Mouse (Mus musculus): ENCODE data around the gene Snrnp25. TPM values are rescaled to one million over a fixed set of nuclear protein-coding genes. Genes with fewer than 3 reads are reported as not detected.

Gene Snrnp25
- polyA plus RNA-seq, 1 experiment: not detected

DNA sequence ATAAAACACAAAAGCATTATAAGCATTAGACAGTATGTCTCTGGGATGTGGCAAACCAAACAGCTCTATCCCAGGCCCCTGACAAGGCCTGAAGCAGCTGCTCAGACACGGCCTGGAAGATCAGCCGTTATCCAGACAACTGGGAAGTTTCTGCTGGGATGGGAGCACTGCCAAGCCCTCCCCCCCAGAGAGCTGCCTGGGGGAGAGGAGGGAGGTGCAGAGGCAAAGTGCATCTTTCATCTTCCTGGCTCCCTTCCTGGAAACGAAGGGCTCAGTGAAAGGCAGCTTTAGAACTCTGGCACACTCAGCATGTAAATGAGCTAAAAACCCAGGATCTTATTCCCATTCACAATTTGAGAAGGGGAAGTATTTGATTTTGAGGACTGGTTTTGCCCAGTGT, 30.4 kb downstream of the Snrnp25 start:
- no peak overlapping the region for H3K4me3 ChIP-seq (ENCODE audit: insufficient read depth, low read depth, low read length)
- peaks cover 44% of the 10 kb centered on the region for H3K4me1 ChIP-seq (ENCODE audit: control insufficient read depth, insufficient read depth, low read length)
- TF ChIP-seq POLR2A (IDR thresholded peaks at IDR 0.05; ENCODE audit: insufficient read depth, low read depth, low read length) (no peak), CTCF (IDR thresholded peaks at IDR 0.05; ENCODE audit: insufficient read depth, low read depth, low read length) (no peak)
- WGBS: 12% methylated on average over 3 of the region's 3 CpGs
- H3K27ac ChIP-seq (ENCODE audit: insufficient read depth, low read depth, low read length): no peak overlapping the region; the same call in 1 of the 2 replicates

DNA sequence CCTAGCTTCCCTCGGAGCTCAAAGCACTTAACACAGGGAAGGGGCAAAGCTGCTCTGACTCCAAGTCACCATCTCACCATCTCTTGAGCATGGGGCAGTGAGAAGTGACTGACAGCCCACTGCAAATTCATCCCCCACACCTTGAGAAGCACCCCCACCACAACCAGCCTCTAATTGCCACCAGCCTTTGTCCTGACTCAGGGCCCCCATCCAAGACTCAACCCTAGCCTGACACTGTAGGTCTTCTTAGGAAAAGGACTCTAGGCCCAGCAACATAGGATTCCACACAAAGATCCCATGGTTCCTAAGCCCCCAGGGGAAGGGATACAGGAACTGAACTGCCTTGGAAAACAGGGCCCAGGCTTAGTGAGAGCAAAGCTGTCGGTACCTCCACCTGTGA, 30.9 kb downstream of the Snrnp25 start:
- peak overlapping the region; percentile 49 for H3K27ac ChIP-seq (ENCODE audit: insufficient read depth, low read depth, low read length)
- 35% methylated on average over 2 of the region's 2 CpGs for WGBS
- no peak for TF ChIP-seq CTCF (IDR thresholded peaks at IDR 0.05; ENCODE audit: insufficient read depth, low read depth, low read length)
- no peak overlapping the region for H3K4me3 ChIP-seq (ENCODE audit: insufficient read depth, low read depth, low read length)
- peaks cover 44% of the 10 kb centered on the region for H3K4me1 ChIP-seq (ENCODE audit: control insufficient read depth, insufficient read depth, low read length)

DNA sequence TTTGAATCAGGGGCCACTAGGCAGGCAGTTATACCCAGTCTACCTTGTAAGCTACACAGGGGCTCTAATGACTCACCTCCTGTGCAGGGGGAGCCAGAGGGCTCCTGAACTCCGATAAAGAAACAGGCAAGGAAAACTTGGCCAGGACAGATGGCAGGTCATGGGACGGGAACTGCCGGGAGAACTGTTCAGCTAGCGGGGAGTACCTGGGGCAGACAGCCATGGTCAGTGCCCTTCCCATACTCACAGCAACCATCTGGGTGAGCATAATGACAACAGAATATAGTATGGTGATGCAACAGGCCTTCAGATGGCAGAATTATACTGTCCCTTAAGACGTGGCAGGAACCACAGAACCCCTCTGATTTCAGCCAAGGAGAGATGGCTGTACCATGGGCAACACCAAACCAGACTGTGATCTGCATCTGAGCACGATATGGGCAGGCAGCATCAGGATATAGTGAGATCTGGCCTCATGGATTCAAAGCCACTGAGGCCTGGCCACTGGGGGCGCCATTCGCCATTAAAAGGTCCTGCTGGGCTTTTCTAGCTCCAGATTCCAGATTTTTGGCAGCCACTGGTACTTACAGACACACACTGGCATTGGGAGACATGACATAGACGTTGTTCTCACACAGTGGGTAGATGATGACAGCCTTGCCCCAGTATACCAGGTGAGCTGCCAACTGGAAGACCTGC, 31.6 kb downstream of the Snrnp25 start:
- Histone ChIP-seq H3K27ac (ENCODE audit: insufficient read depth, low read depth, low read length) (0 out of 2 replicates have a peak overlapping the region, but pooled peaks have one; percentile 49), H3K4me1 (ENCODE audit: control insufficient read depth, insufficient read depth, low read length) (peaks cover 40% of the 10 kb centered on the region), H3K4me3 (ENCODE audit: insufficient read depth, low read depth, low read length) (no peak overlapping the region)
- TF ChIP-seq CTCF (IDR thresholded peaks at IDR 0.05; ENCODE audit: insufficient read depth, low read depth, low read length) (peak; percentile 49; the same call in 1 of the 2 replicates), POLR2A (IDR thresholded peaks at IDR 0.05; ENCODE audit: insufficient read depth, low read depth, low read length) (no peak)
- WGBS: 47% methylated on average over 9 of the region's 9 CpGs

DNA sequence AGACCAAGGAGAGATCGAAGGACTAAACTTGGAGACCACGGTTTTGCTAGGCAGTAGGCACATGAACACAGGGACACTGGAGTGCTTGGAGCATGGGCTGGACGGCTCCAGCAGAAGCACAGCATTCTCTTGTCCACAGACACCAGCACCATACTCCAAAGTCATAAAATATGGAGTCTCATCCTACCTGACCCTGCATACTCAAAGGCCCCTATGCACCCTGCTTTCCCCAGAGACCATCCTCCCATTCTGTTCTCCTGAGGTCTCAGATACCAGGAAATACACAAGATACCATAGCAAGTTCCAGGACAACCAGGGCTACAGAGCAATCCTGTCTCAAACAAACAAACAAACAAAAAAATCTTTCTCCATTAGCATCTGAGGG, 32.2 kb downstream of the Snrnp25 start:
- TF ChIP-seq POLR2A (IDR thresholded peaks at IDR 0.05; ENCODE audit: insufficient read depth, low read depth, low read length): no peak
- TF ChIP-seq CTCF (IDR thresholded peaks at IDR 0.05; ENCODE audit: insufficient read depth, low read depth, low read length): no peak
- 84% methylated on average over 3 of the region's 3 CpGs for WGBS
- H3K4me1 ChIP-seq (ENCODE audit: control insufficient read depth, insufficient read depth, low read length): peaks cover 40% of the 10 kb centered on the region
- 0 out of 2 replicates have a peak overlapping the region, but pooled peaks have one; percentile 9 for H3K27ac ChIP-seq (ENCODE audit: insufficient read depth, low read depth, low read length)
- no peak overlapping the region for H3K4me3 ChIP-seq (ENCODE audit: insufficient read depth, low read depth, low read length)

DNA sequence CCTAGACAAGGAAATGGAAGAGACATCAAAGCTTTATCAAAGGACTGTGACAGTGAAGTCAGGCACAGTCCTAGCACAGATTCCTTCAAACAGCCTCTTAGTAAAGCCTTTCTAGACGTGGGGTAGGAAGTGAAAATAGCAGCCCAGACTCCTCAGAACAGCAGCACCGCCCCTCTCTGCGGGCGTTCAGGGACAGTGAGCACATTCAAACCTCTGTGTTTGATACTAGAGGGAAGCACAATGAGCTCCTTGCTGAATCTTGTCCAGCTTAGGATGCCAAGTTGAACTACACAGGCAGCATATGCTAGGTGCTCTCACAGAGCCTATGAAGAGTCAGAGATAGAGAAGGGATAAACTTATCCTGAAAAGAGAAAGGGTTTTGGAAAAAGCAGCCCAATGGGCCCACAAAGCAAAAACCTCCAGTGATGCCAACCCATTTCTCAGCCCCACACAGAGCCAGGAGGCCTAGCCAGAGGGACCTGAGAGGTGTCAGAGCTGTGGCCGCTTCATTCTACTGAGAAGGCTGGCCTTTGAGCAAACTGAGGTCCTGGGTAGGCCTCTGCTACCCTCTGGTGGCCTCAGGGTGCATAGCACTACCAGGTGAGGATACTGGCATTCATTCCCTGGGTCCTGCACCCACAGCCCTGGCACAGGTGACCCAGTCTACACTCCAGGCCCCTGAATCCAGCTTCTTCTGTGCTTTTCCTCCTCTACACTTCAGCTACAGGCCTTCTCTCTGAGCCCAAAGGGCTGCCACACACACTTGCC, 33.1 kb downstream of the Snrnp25 start:
- WGBS: 13% methylated on average over 5 of the region's 5 CpGs
- TF ChIP-seq CTCF (IDR thresholded peaks at IDR 0.05; ENCODE audit: insufficient read depth, low read depth, low read length): peak; percentile 73; the same call in 1 of the 2 replicates
- no peak for TF ChIP-seq POLR2A (IDR thresholded peaks at IDR 0.05; ENCODE audit: insufficient read depth, low read depth, low read length)
- Histone ChIP-seq H3K27ac (ENCODE audit: insufficient read depth, low read depth, low read length) (0 out of 2 replicates have a peak overlapping the region, but pooled peaks have one; percentile 9), H3K4me1 (ENCODE audit: control insufficient read depth, insufficient read depth, low read length) (peaks cover 43% of the 10 kb centered on the region), H3K4me3 (ENCODE audit: insufficient read depth, low read depth, low read length) (no peak overlapping the region)

DNA sequence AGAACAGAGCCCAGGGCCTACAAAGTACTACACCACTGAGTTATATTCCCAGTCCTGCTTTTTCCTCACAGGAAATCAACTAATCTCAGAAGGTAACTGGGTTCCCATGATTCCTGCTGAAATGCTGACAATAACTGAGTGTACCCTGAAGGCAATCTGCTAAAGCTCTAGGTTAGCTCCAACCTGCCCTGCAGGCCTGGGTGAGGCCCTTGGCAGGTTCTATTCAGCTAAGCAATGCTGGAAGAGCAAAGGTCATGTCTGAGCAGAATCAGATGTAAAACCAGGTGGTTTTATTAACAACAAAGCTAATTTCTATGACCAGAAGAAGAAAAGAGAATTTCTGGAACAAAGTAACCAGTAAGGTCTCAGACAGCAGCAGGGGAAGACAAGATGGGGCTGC, 36.2 kb downstream of the Snrnp25 start:
- Histone ChIP-seq H3K27ac (ENCODE audit: insufficient read depth, low read depth, low read length) (no peak overlapping the region), H3K4me1 (ENCODE audit: control insufficient read depth, insufficient read depth, low read length) (peaks cover 30% of the 10 kb centered on the region), H3K4me3 (ENCODE audit: insufficient read depth, low read depth, low read length) (no peak overlapping the region)
- TF ChIP-seq CTCF (IDR thresholded peaks at IDR 0.05; ENCODE audit: insufficient read depth, low read depth, low read length) (no peak), POLR2A (IDR thresholded peaks at IDR 0.05; ENCODE audit: insufficient read depth, low read depth, low read length) (no peak)

DNA sequence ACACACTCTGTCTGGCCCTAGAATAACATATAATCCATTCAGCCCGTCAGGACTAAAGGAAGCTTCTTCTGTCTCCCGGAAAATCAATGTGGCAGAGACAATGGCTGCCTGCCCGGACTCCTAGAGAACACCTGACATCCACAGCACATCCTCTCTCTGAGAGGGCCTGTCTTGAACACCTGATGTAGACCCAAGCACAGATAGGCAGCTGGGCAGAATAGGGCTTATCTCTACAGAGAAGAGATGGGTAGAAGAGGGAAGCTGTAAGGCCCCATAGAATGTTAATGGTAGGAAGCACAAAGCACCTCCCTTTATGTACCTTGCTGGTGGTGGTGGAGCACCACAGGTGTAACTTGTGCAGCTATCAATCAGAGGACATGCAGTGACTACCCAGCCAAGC, 37.0 kb downstream of the Snrnp25 start:
- H3K27ac ChIP-seq (ENCODE audit: insufficient read depth, low read depth, low read length): no peak overlapping the region
- TF ChIP-seq CTCF (IDR thresholded peaks at IDR 0.05; ENCODE audit: insufficient read depth, low read depth, low read length) (no peak), POLR2A (IDR thresholded peaks at IDR 0.05; ENCODE audit: insufficient read depth, low read depth, low read length) (no peak)
- H3K4me1 ChIP-seq (ENCODE audit: control insufficient read depth, insufficient read depth, low read length): peaks cover 24% of the 10 kb centered on the region
- H3K4me3 ChIP-seq (ENCODE audit: insufficient read depth, low read depth, low read length): no peak overlapping the region
- WGBS: 91% methylated on average over 3 of the region's 3 CpGs

DNA sequence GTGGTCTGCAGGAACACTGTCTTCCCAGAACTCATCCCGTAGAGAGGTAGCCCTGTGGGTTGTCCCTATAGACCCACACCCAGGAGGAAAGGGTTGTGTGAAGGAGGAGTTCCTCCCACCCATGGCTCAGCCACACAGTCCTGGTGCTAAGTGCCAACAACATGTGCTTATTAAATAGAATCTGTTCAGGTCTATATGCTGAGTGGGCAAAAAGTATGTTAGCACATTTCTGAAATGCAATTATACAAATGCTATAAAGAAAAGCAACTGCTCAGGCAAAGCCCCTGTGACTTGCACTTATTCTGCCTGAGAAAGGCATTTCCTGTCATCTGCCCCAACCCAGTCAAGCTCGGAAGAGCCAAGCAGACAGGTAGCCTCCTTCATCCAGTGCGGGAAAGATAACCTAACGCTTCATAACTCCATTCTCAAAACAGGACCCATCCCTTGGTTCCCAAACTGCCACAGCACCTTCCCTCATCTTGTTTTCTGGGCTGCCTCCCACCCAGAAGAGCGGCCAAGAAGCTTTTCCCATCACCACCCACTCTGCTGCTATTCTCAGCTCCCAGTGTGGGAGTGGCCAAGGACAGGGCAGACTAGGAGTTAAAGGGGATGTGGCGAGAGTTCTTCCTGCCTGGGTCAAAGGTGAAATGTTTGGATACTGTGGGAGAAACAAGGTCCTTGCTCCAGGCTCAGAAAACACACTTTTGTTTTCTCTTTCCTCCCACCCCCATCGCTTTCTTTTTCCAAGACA, 38.2 kb downstream of the Snrnp25 start:
- TF ChIP-seq POLR2A (IDR thresholded peaks at IDR 0.05; ENCODE audit: insufficient read depth, low read depth, low read length): no peak
- TF ChIP-seq CTCF (IDR thresholded peaks at IDR 0.05; ENCODE audit: insufficient read depth, low read depth, low read length): no peak
- peaks cover 14% of the 10 kb centered on the region for H3K4me1 ChIP-seq (ENCODE audit: control insufficient read depth, insufficient read depth, low read length)
- H3K4me3 ChIP-seq (ENCODE audit: insufficient read depth, low read depth, low read length): no peak overlapping the region
- 49% methylated on average over 7 of the region's 7 CpGs for WGBS
- no peak overlapping the region for H3K27ac ChIP-seq (ENCODE audit: insufficient read depth, low read depth, low read length)
